Mouse (Mus musculus) splenic B cell, adult 2 months (primary cell): ENCODE data around the gene Padi6.

Experiments
- DNase-seq: peaks from one replicate; pipeline ENCODE4 v3.0.0-alpha.2; 2011; ENCODE audit warnings: low read depth, low spot score
- H3K27me3 ChIP-seq: 2 replicates; pipeline ENCODE4 v1.6.1; 2012; ENCODE audit warnings: mild to moderate bottlenecking, low read length, moderate library complexity, mixed read lengths; ENCODE audit not compliant: control insufficient read depth, poor library complexity, insufficient read depth, severe bottlenecking
- H3K36me3 ChIP-seq: 2 replicates; pipeline ENCODE4 v1.6.1; 2012; ENCODE audit warnings: mild to moderate bottlenecking, low read length, moderate library complexity, mixed read lengths; ENCODE audit not compliant: control insufficient read depth, poor library complexity, insufficient read depth, severe bottlenecking

The Padi6 gene

DNA sequence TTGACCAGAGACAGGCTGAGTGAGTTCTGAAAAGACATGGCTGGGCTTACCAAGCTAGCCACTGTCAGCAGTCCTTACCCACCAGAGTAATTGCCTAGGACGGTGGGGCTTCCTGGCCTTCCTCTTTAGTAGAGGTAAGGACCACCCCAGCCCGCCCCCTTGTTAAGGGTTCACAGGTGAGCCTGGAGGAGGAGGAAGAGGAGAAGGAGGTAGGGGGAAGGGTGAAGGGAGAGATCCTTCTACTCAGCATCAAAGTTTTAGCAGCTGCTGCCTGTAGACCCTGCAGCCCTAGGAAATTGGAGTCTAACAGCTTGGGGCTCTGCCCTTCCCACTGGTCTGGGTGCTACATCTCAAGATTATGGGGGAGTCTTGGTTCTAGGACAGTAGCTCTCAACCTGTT, at the start of gene Padi6:
TSS of gene Padi6 (minus strand) at position 101 of the 400 bp plus-strand sequence.
- Histone ChIP-seq H3K36me3 (no peaks in the 10 kb centered on the region), H3K27me3 (no peaks in the 10 kb centered on the region)
- no peak for DNase-seq

DNA sequence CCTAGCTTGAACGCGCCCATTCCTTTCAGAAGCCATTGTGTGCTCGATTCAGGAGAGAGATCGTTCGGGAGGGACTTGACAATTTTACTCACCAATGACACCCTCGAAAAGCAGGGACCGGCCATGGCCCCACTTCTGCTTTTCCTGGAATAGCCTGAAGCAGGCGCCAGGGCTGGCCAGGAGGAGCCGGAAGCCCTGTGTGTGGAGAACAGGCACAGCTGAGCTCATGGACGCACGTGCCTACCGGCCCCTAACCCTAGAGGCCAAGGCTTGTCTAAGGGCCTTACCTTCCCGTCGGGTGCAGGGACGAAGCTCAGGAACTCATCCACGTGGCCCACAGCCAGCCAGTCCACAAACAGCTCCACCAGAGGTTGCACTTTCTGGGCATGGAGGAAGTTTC, 48.6 kb upstream of the Padi6 start:
- Histone ChIP-seq H3K36me3 (no peaks in the 10 kb centered on the region), H3K27me3 (no peaks in the 10 kb centered on the region)
- DNase-seq = no peak

DNA sequence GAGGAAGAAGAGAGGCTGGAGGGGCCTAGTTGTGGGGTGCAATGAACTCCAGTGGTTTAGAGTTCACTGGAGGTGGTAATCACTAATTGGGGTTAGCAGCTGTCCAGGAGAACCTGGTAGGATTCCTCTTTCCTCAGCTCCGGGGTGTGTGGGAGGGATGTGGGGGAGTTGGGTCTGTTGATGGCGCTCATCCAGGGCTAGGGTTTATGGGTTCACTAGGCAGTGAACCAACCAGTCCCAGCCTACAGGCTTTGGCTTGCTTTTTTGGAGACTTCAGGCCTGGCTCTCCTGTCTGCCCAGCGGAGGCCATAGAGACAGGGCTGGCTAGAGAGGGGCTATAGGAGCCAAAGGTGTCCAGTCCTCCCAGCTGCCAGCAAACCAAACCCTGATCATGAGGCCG, 47.5 kb upstream of the Padi6 start:
- H3K27me3 ChIP-seq = no peaks in the 10 kb centered on the region
- no peak for DNase-seq
- H3K36me3 ChIP-seq = no peaks in the 10 kb centered on the region

DNA sequence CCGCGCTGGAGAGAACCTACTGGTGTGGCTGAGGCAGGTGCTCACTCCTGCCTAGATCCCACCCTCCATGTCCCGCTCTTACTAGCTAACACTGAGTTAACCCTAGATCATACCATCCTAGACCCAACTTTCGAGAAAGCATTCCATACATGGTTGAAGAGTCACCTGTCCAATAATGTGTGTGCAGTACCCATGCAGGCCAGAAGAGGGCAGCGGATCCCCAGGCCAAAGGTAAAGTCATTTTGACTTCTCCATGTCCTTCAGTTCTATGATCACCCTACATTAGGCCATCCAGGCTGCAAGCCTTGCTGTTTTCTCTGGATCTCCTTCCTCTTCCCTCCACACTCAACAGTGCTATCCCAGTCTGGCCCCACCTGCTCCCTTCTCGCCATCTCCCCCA, 46.5 kb upstream of the Padi6 start:
- Histone ChIP-seq H3K36me3 (no peaks in the 10 kb centered on the region), H3K27me3 (no peaks in the 10 kb centered on the region)
- DNase-seq = peak; percentile 80

DNA sequence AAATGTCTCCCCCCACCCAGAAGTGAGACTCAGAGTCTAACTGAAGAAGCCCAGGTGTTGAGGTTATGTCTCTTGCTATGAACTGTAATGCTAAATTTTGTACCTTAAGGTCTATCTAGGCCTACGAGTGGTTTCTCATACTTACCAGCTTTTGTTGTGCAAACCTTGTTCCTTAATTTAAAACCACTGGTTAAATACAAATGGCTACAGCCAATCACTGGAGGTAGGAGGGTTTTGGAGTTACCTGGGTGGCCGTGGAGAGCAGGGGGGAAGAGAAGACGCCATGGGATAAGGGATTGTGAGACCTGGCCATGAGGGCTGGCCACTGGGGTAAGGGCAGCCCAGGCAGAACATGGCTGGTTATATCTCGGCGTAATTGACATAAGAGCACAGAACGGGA, 45.8 kb upstream of the Padi6 start:
- DNase-seq = no peak
- Histone ChIP-seq H3K27me3 (no peaks in the 10 kb centered on the region), H3K36me3 (no peaks in the 10 kb centered on the region)

DNA sequence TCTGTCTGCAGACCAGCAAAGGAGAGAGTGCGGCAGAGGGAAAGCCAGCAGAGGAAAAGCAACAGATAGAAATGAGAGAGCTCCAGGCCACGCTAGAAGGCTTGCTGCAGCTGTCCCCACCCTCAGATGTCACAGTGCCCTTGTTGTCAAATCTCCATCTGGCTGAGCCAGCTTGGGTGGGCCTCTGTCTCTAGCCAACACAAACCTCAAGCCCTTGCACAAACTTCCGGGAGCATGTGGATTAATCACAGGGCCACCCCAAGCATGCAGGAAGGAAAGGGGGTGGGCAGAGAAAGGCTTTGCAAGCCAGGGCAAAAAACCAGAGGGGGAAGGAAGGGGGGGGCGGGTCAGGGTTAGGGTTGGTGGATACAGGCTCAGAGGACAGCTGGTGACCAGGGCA, 45.0 kb upstream of the Padi6 start:
- Histone ChIP-seq H3K36me3 (no peaks in the 10 kb centered on the region), H3K27me3 (no peaks in the 10 kb centered on the region)
- DNase-seq = no peak

DNA sequence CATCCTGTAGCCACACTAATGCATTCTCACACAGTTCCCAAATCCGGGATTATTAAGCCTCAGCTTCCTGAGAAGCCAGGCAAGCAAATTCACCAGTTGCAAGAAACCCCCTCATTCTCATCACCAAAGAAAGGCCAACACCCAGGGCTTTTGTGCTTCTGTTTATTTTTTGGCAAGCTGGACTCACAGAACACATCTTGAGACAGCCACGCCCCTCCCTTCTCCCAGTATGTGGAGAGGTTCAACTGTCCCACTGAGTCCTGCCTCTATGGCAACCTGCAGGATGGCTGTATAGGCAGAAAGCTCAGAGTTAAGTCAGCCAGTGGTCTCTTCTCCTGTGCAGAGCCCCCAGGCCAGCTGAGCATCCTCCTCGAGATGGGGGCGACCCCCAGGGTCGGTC, 42.8 kb upstream of the Padi6 start:
- no peak for DNase-seq
- no peaks in the 10 kb centered on the region for H3K36me3 ChIP-seq
- no peaks in the 10 kb centered on the region for H3K27me3 ChIP-seq

DNA sequence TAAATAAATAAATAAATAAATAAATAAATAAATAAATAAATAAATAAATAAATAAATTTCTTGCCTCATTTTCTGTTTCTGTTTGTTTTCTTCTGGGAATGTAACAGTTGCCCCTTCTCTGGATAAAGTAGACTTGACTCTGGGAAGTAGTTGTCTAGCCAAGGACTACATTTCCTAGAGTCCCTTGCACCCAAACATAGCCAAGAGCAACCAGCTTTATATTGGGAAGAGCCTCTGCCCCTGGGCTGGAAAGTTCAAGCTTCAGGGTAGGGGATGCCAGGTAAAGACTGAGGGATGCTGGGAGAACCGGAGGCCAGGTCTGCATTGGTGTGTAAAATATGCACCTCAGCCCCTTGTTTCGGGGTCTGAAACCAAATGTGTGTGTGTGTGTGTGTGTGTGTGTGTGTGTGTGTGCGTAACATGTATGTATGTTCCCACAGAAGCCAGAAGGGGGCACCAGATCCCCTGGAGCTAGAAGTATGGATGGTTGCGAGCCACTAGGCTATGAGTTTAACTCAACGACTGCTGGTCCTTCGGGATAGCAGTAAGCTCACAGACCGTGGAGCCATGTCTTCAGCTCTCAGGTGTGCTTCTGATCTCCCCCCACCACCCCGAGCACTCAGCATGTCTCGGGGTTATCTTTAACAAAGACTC, 42.0 kb upstream of the Padi6 start:
- DNase-seq = no peak
- H3K27me3 ChIP-seq = no peaks in the 10 kb centered on the region
- H3K36me3 ChIP-seq = no peaks in the 10 kb centered on the region

DNA sequence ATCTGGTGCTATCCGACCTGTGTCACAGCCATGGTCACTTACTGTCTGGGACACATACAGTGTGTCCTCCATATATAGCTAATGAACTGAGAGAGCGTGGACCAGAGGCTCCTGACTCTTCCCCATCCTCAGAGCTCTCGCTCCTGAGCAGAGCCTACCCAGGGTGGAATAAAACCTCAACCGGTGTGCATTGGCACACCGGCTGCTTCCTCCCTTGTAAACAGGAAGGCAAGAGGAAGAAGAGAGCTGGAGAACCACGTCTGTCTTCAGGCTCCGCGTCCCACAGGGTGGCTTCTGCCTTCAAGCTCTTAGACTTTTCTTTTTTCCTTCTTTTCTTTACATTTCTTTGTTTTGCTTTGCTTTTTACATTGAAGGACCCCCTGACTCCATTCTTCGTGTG, 40.4 kb upstream of the Padi6 start:
- H3K36me3 ChIP-seq = no peaks in the 10 kb centered on the region
- DNase-seq = no peak
- H3K27me3 ChIP-seq = no peaks in the 10 kb centered on the region

DNA sequence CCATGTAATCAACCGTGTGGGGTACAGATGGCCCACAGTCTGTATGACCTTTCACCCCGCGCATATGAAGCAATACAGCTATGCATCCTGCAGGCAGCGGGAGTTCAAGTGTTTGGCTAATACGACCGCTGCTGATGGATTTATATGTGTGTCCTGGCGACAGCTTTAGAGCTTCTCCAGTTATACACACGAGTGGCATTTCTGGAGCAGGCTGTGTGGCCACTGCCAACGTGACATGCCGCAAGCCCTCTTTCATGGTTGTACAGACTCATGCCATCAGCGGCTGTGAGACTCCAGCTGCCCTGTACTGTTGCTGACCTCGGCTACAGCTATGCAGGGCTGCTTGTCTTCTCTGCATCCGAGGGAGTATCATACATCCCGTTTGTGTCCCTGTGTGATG, 38.1 kb upstream of the Padi6 start:
- DNase-seq = no peak
- no peaks in the 10 kb centered on the region for H3K27me3 ChIP-seq

DNA sequence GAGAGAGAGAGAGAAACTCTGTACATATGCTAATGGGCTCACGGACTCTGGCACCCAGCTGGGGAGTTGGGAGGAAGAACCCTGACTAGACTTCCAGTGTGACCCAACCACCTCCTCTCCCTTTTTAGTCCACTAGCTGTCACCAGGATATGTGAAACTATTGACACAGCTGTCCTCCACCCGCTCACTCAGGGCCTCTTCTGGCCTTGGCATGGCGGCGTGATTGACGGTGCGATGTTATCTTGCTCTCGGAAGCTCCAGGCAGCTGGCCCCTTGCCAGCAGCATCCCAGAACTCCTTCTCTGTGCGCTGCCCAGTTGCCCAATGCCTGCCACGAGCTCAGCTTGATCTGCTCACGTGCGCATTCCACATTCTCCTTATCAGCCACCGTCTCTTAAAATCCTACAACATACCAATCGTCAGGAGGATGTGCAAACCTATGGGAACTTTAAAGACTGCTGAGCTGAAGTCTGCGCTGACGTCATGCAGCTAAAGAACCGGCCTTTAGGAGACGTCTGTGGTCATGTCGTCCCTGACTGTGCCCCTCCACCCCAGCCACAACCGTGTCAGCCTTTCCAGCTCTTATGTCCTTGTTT, 37.5 kb upstream of the Padi6 start:
- DNase-seq = no peak
- H3K36me3 ChIP-seq = no peaks in the 10 kb centered on the region
- H3K27me3 ChIP-seq = no peaks in the 10 kb centered on the region

More for the DNA sequence above, 38.1 kb upstream of the Padi6 start:
- H3K36me3 ChIP-seq = no peaks in the 10 kb centered on the region

DNA sequence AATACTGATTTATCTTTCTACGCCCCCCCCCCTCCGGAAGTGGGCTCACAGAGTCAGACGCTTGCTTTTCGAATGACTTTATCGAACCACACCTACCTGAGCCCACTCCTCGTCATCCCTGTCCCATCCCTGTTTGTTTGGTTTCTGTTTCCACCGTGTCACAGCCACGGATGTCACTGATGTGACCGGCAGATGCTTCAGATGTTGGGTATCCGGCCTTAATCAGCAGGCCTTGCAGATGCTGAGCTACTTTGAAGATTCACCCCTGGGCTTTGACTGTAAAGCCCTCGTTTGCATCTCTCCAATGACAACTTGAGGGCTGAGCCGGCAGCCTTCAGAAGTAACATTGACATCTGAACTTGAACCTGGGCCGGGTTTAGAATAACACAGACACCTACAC, 34.2 kb upstream of the Padi6 start:
- no peak for DNase-seq
- Histone ChIP-seq H3K27me3 (no peaks in the 10 kb centered on the region), H3K36me3 (no peaks in the 10 kb centered on the region)

DNA sequence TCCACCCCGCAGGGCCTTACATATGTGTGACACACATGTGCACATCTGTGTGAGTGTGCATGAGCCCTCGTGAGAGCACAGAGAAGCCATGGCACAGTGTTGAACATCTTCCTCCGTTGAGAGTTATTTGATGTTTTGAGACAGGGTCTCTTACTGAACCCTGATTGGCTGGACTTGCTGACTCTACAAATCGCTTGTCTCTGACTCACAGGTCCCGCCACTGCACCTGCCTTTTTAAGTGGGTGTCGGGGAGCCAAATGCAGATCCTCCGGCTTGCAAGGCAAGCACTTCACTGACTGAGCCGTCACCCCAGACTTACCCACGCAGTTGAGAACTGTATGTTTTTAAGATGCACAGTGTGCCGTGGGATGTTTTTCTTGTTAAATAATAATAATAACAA, 33.4 kb upstream of the Padi6 start:
- DNase-seq = no peak
- no peaks in the 10 kb centered on the region for H3K27me3 ChIP-seq
- H3K36me3 ChIP-seq = no peaks in the 10 kb centered on the region

DNA sequence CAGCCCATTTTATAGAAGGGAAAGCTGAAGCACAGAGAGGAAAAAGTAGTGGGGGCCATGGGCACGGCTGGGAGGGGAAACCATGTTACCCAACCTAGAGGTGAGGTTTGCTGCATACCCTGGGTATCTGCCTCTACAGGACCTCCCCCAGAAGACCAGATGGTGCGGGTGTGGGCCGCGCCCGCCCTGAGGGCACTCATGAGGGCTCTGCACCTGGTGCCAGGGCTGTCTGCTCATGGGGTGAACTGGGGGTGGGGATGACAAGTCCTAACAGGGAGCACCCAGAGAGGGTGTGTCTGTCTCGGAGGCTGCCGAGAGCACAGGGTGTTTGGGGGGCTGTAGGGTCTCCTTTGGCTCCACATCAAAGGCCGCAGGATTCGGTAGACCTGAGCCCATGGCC, 32.5 kb upstream of the Padi6 start:
- DNase-seq = no peak
- no peaks in the 10 kb centered on the region for H3K36me3 ChIP-seq
- no peaks in the 10 kb centered on the region for H3K27me3 ChIP-seq

DNA sequence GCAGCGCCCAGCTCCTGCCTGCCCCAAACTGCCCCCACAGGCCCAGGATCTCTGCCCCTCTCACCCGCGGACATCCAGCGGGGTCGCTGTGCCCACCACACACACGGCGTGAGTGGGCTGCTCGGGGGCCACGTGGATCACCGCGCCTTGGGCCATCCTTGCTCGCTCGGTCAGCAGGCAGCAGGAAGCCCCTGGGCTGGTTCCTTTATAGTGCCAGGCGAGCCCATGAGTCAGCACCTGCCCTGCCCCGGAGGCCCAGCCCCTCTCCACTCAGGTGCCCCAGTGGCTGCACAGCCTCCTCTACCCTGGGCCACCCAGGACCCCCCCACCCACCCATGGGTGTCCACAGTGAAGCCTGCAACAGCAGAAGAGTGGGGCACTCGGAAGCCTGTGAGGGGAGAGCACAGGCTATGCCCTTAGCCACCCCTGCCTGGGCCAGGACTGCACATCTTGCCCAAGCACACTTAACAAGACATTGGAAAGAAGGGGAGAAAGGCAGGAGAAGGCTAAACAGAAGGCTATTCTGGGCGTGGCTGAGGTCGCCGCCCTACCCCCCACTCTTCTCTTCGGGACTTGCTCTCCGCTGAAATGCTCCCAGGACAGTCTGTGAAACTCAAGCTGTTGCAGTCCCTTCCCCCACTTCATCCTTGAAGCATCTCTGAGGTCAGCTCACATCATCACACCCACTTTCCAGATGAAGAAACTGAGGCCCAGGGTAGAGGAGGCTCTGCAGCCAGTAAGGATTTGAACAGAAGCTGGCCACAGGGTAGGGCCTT, 31.8 kb upstream of the Padi6 start, which contains the start of gene Padi4:
TSS of gene Padi4 (minus strand) at position 212 of the 776 bp plus-strand sequence.
- no peaks in the 10 kb centered on the region for H3K36me3 ChIP-seq
- no peaks in the 10 kb centered on the region for H3K27me3 ChIP-seq
- DNase-seq = no peak
